Mouse (Mus musculus) stomach, postnatal 0 days (tissue): ENCODE results near the gene Use1.

Source experiments
- CTCF ChIP-seq: IDR thresholded peaks from 2 replicates; pipeline ENCODE4 v1.5.1; 2016; ENCODE audit warnings: antibody characterized with exemption, low read depth, mild to moderate bottlenecking, moderate library complexity
- EP300 ChIP-seq: optimal IDR thresholded peaks from 2 replicates; pipeline ENCODE3; 2016; ENCODE audit warnings: antibody characterized with exemption

GRCm38 (mm10) chr8:71372427-71372826 lies 5.8 kb downstream of the Use1 start:
- TF ChIP-seq EP300 (no peak), CTCF (no peak)
